Mouse (Mus musculus) CH12.LX (cell line): ENCODE data around the gene Creg2. TPM values are rescaled to one million over a fixed set of nuclear protein-coding genes. Genes with fewer than 3 reads are reported as not detected.

Source experiments
- DNase-seq: peaks from one replicate; pipeline ENCODE4 v3.0.0-alpha.2; 2013; ENCODE audit errors: extremely low read depth
- H3K27ac ChIP-seq: 2 replicates; pipeline ENCODE4 v1.5.1; 2012; ENCODE audit warnings: low read depth, mild to moderate bottlenecking, control low read depth, moderate library complexity; ENCODE audit not compliant: insufficient read depth
- H3K27me3 ChIP-seq: replicated peaks from 2 replicates; pipeline ENCODE3; 2012; ENCODE audit warnings: inconsistent platforms
- H3K36me3 ChIP-seq, 2 experiments: replicated peaks in 1 of 2; 2 replicates each; pipeline versions ENCODE3 to v1.6.1; 2012; ENCODE audit warnings: inconsistent platforms in 1 of 2, low read length in 1 of 2, mild to moderate bottlenecking in 1 of 2, mixed read lengths in 1 of 2, moderate library complexity in 1 of 2; ENCODE audit not compliant: control insufficient read depth in 1 of 2, insufficient read depth in 1 of 2
- H3K4me1 ChIP-seq, 2 experiments: 2 replicates each; pipeline ENCODE4 v1.6.1; 2012; ENCODE audit warnings: inconsistent platforms in 1 of 2, moderate library complexity in 1 of 2; ENCODE audit not compliant: insufficient read depth in 2 of 2, control insufficient read depth in 1 of 2
- H3K4me2 ChIP-seq: 2 replicates; pipeline ENCODE4 v1.6.1; 2012; ENCODE audit warnings: low read depth, mild to moderate bottlenecking, control low read depth; ENCODE audit not compliant: poor library complexity, insufficient read depth, severe bottlenecking
- H3K4me3 ChIP-seq, 3 experiments: fragments of 150-350 bp in 1 of 3; sonication (generic) in 1 of 3; replicated peaks in 1 of 3; 2 replicates each; pipeline versions ENCODE3 to v1.5.1; 2011 to 2012; ENCODE audit warnings: low read depth in 2 of 3, low read length in 2 of 3, mild to moderate bottlenecking in 2 of 3, moderate library complexity in 2 of 3, control low read depth in 1 of 3, improper control_type of control experiment in 1 of 3, inconsistent platforms in 1 of 3, mixed read lengths in 1 of 3; ENCODE audit not compliant: poor library complexity in 1 of 3
- H3K79me2 ChIP-seq: replicated peaks from 2 replicates; pipeline ENCODE4 v1.6.1; 2012; ENCODE audit warnings: mild to moderate bottlenecking, moderate library complexity; ENCODE audit not compliant: control insufficient read depth, poor library complexity, insufficient read depth, severe bottlenecking; ENCODE audit errors: extremely low read depth
- H3K9ac ChIP-seq: 2 replicates; pipeline ENCODE4 v1.6.1; 2012; ENCODE audit warnings: low read depth, mild to moderate bottlenecking, control low read depth, moderate library complexity; ENCODE audit not compliant: insufficient read depth
- H3K9me3 ChIP-seq: replicated peaks from 2 replicates; pipeline ENCODE3; 2012; ENCODE audit warnings: low read length, inconsistent platforms, mixed read lengths
- BHLHE40 ChIP-seq: IDR thresholded peaks from 2 replicates; pipeline ENCODE4 v1.6.1; 2011; ENCODE audit warnings: mild to moderate bottlenecking, low read depth, low read length, improper control_type of control experiment
- CHD1 ChIP-seq: IDR thresholded peaks from 2 replicates; pipeline ENCODE4 v1.6.1; 2012; ENCODE audit warnings: low read depth, low read length, improper control_type of control experiment, inconsistent platforms
- CHD2 ChIP-seq: IDR thresholded peaks from 2 replicates; pipeline ENCODE4 v1.6.1; 2011; ENCODE audit warnings: low read length, improper control_type of control experiment
- E2F4 ChIP-seq: IDR thresholded peaks from 2 replicates; pipeline ENCODE4 v1.6.1; 2011; ENCODE audit warnings: low read depth, low read length, improper control_type of control experiment; ENCODE audit not compliant: insufficient replicate concordance
- ELF1 ChIP-seq: IDR thresholded peaks from 2 replicates; pipeline ENCODE4 v1.6.1; 2014; ENCODE audit warnings: low read depth, mild to moderate bottlenecking, inconsistent platforms, low read length, improper control_type of control experiment
- EP300 ChIP-seq: IDR thresholded peaks from 2 replicates; pipeline ENCODE4 v1.6.1; 2011; ENCODE audit warnings: low read length, improper control_type of control experiment
- ETS1 ChIP-seq: conservative IDR thresholded peaks from 2 replicates; pipeline ENCODE4 v1.6.1; 2012; ENCODE audit warnings: low read depth, mild to moderate bottlenecking, inconsistent platforms, low read length, improper control_type of control experiment, moderate library complexity
- IRF4 ChIP-seq: IDR thresholded peaks from 2 replicates; pipeline ENCODE4 v1.6.1; 2014; ENCODE audit warnings: low read depth, mild to moderate bottlenecking, inconsistent platforms, low read length, improper control_type of control experiment
- JUND ChIP-seq: conservative IDR thresholded peaks from 2 replicates; pipeline ENCODE4 v1.6.1; 2011; ENCODE audit warnings: low read depth, low read length, improper control_type of control experiment
- KAT2A ChIP-seq: IDR thresholded peaks from 2 replicates; pipeline ENCODE4 v1.6.1; 2012; ENCODE audit warnings: low read length, improper control_type of control experiment, inconsistent platforms; ENCODE audit not compliant: insufficient replicate concordance
- MAZ ChIP-seq: IDR thresholded peaks from 2 replicates; pipeline ENCODE4 v1.6.1; 2012; ENCODE audit warnings: low read depth, mild to moderate bottlenecking, inconsistent platforms, low read length, improper control_type of control experiment, moderate library complexity
- MEF2A ChIP-seq: IDR thresholded peaks from 2 replicates; pipeline ENCODE4 v1.6.1; 2014; ENCODE audit warnings: low read depth, mild to moderate bottlenecking, inconsistent platforms, low read length, improper control_type of control experiment, borderline replicate concordance
- MYC ChIP-seq: IDR thresholded peaks from 2 replicates; pipeline ENCODE4 v1.6.1; 2011; ENCODE audit warnings: low read depth, mild to moderate bottlenecking, improper control_type of control experiment, low read length
- NELFE ChIP-seq: IDR thresholded peaks from 2 replicates; pipeline ENCODE4 v1.6.1; 2011; ENCODE audit warnings: low read depth, low read length, improper control_type of control experiment
- NRF1 ChIP-seq: IDR thresholded peaks from 2 replicates; pipeline ENCODE4 v1.6.1; 2014; ENCODE audit warnings: low read depth, mild to moderate bottlenecking, inconsistent platforms, low read length, improper control_type of control experiment, moderate library complexity
- POLR2A ChIP-seq: IDR thresholded peaks from 2 replicates; pipeline ENCODE4 v1.6.1; 2011; ENCODE audit warnings: low read depth, mild to moderate bottlenecking, improper control_type of control experiment, low read length
- POLR2AphosphoS2 ChIP-seq: IDR thresholded peaks from 2 replicates; pipeline ENCODE4 v1.6.1; 2011; ENCODE audit warnings: low read depth, low read length, improper control_type of control experiment
- RAD21 ChIP-seq: IDR thresholded peaks from 2 replicates; pipeline ENCODE4 v1.6.1; 2011; ENCODE audit warnings: low read depth, mild to moderate bottlenecking, low read length, improper control_type of control experiment, moderate library complexity
- RCOR1 ChIP-seq: conservative IDR thresholded peaks from 2 replicates; pipeline ENCODE4 v1.6.1; 2012; ENCODE audit warnings: low read depth, mild to moderate bottlenecking, inconsistent platforms, low read length, improper control_type of control experiment
- SIN3A ChIP-seq: IDR thresholded peaks from 2 replicates; pipeline ENCODE4 v1.6.1; 2012; ENCODE audit warnings: low read length, improper control_type of control experiment, inconsistent platforms
- SMC3 ChIP-seq: IDR thresholded peaks from 2 replicates; pipeline ENCODE4 v1.6.1; 2011; ENCODE audit warnings: low read depth, low read length, improper control_type of control experiment
- TBP ChIP-seq: conservative IDR thresholded peaks from 2 replicates; pipeline ENCODE4 v1.6.1; 2011; ENCODE audit warnings: low read depth, low read length, improper control_type of control experiment
- UBTF ChIP-seq: IDR thresholded peaks from 2 replicates; pipeline ENCODE4 v1.6.1; 2012; ENCODE audit warnings: low read depth, mild to moderate bottlenecking, inconsistent platforms, low read length, improper control_type of control experiment, moderate library complexity
- ZC3H11A ChIP-seq: IDR thresholded peaks from 2 replicates; pipeline ENCODE4 v1.6.1; 2012; ENCODE audit warnings: low read depth, mild to moderate bottlenecking, inconsistent platforms, low read length, improper control_type of control experiment
- ZMIZ1 ChIP-seq: IDR thresholded peaks from 2 replicates; pipeline ENCODE4 v1.6.1; 2012; ENCODE audit warnings: low read depth, mild to moderate bottlenecking, inconsistent platforms, low read length, improper control_type of control experiment
- dilution Hi-C: fragments of 300-500 bp; cut with MboI; formaldehyde crosslinking; loops from 2 replicates; pipeline ENCODE4 v1.14.3; 2020; ENCODE audit warnings: low sequenced_read_pairs; ENCODE audit not compliant: extremely low pct_unique_long_range_greater_than_20kb, extremely low pct_ligation_motif_present
- in situ Hi-C: fragments of 300-500 bp; cut with MboI; formaldehyde crosslinking; loops from 3 replicates; pipeline ENCODE4 v1.14.3; 2019; ENCODE audit warnings: low sequenced_read_pairs, low pct_ligation_motif_present, low pct_unique_long_range_greater_than_20kb, mixed read lengths
- polyA plus RNA-seq: library from polyadenylated mRNA; unstranded; fragments of >175 nt; gene quantifications from 2 replicates; pipeline ENCODE4 v1.2.1, GENCODE M21; 2012; ENCODE audit warnings: low read depth; ENCODE audit not compliant: insufficient read length
- total RNA-seq, 2 experiments: library from RNA; depleted of rRNA; stranded (reverse); fragments of 300-350 nt in 1 of 2; fragments of >200 nt in 1 of 2; gene quantifications; 2 replicates each; pipeline ENCODE4 v1.2.3; 2012 to 2014

Gene Creg2
- total and polyA plus RNA-seq, 3 experiments: not detected

GRCm38 (mm10) chr1:39590193-39590592 is 61.1 kb downstream of the Creg2 start:
- H3K4me2 ChIP-seq: no peak overlapping the region
- no peaks in the 10 kb centered on the region for H3K36me3 ChIP-seq
- no peaks in the 10 kb centered on the region for H3K79me2 ChIP-seq
- H3K4me3 ChIP-seq: no peak overlapping the region
- dilution Hi-C loops (no loop called here), in situ Hi-C loops (no loop called here)
- H3K4me1 ChIP-seq: peaks cover 0 to 5% of the 10 kb centered on the region in 2 experiments; a peak in 1 of 4 replicates
- no peak for TF ChIP-seq RAD21
- no peak for TF ChIP-seq ELF1
- no peak for TF ChIP-seq CHD1
- no peak for TF ChIP-seq ETS1
- TF ChIP-seq JUND: no peak
- no peak for TF ChIP-seq E2F4
- TF ChIP-seq SIN3A: no peak
- no peak for TF ChIP-seq ZC3H11A
- no peak for TF ChIP-seq MEF2A
- no peak for TF ChIP-seq ZMIZ1
- no peak for TF ChIP-seq UBTF
- TF ChIP-seq CHD2: no peak
- no peak for TF ChIP-seq NRF1
- TF ChIP-seq KAT2A: no peak
- TF ChIP-seq POLR2AphosphoS2: no peak
- no peak for TF ChIP-seq IRF4
- no peak for TF ChIP-seq TBP
- no peaks in the 10 kb centered on the region for H3K27me3 ChIP-seq
- H3K9ac ChIP-seq: no peak overlapping the region
- peak; percentile 10 for DNase-seq
- no peak overlapping the region for H3K27ac ChIP-seq
- no peaks in the 10 kb centered on the region for H3K9me3 ChIP-seq

DNA sequence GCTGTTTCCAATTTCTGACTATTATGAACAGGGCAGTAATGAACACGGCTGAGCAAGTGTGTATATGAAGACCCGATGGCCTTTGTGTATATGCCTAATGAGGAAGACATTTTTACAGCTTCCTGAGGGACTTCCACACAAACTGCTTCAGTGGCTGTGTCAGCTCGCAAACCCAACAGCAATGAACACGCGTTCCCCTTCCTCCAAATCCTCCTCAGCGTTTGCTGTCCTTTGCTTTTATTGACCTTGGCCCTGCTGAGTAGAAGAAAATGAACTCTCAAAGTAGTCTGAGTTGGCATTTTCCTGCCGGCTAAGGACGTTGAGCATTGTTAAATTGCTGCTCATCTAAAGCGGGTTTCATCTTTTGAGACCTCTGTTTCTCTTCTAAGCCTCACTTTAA is 65.9 kb downstream of the Creg2 start:
- TF ChIP-seq SMC3: no peak
- no peak for TF ChIP-seq CHD1
- no peak for TF ChIP-seq RCOR1
- no peak for TF ChIP-seq TBP
- TF ChIP-seq POLR2A: no peak
- TF ChIP-seq EP300: no peak
- TF ChIP-seq KAT2A: no peak
- TF ChIP-seq BHLHE40: no peak
- TF ChIP-seq NELFE: no peak
- no peak for TF ChIP-seq MAZ
- TF ChIP-seq ZC3H11A: no peak
- no peak for TF ChIP-seq POLR2AphosphoS2
- no peak for TF ChIP-seq MYC
- in situ Hi-C loops: no loop called here
- Histone ChIP-seq H3K9me3 (no peaks in the 10 kb centered on the region), H3K4me1 (peaks cover 0 to 5% of the 10 kb centered on the region in 2 experiments; a peak in 1 of 4 replicates), H3K9ac (no peak overlapping the region), H3K27me3 (peaks cover 8% of the 10 kb centered on the region), H3K4me3 (no peak overlapping the region), H3K79me2 (no peaks in the 10 kb centered on the region), H3K4me2 (no peak overlapping the region), H3K36me3 (no peaks in the 10 kb centered on the region), H3K27ac (no peak overlapping the region)
- dilution Hi-C loops: no loop called here
- DNase-seq: no peak
